Mouse (Mus musculus): ENCODE measurements around the gene Fam49a.
A peak's percentile ranks its signal among the peaks of the same experiment; 100 is the strongest.
"Not testable (repeated sequence)": the region's sequence is repeated elsewhere in the genome, so short reads cannot be mapped to it uniquely, and the experiment has no call there.

Gene Fam49a

DNA sequence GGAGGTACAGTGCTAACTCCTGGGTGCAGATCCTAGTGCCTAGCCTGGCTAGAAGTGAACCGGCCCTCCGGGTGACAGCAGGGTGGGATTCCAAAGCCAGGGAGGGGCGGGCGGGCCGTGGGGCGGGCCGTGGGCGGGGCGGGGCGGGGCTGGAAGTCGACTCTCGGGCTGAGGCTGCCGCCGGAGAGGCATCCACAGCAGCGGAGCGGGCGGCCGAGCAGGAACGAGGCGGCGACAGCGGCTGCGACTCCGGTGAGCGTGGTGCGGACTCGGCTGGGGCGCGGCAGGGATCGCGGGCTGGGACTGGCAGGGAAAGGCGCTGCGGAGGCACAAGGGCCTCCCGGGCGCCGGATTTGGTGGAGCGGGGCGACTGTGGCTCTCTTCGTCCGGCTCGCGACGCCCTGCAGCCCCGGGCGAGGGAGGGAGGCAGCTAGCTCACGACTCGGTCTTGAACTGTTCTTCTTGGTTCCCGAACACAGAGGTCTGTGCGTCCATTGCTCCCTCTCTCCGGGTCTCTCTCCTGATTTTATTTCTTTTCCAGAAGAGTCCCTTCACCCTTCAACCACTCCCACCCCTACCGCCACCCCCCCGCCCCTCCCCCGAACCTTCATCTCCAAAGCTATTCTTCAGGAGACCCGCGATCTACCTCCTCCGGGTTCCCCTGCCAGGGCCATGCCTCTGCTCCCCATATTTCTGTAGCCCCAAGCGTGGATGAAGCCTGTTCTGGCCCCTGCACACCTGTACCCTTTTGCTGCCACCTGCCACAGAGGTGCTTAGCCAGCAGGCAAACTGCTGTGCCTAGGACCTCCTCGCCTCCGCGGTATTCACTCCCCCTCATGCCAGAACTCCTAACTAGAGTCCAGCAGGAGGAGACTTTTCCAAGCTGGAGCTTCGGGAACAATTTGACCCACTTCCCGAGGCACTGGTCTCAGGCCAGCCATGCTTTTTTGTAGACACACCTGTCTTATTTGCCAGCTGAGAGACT, at the start of gene Fam49a:
Gene Fam49a, plus strand, starts transcription at position 153 of the 985 bp plus-strand sequence.
- peak; percentile 86 for DNase-seq (ENCODE audit: low read depth, low spot score)

DNA sequence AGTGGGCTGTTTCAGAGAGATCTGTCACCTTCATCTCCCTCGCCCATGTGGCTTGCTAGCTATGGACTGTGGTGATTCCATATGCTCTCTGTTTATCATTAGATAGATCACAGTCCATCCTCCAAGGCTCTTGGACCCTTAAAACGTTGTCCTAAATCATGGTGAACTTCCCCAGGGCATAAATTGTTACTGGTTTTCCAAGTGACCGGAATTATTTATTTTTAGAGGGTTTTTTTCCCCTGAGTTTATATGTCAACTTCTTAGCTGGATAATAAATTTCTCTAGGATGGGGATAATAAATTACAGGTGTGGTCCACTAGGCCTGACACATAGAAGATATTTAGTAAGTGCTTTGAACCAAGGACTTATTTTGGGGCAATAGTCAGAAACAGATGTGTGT, 48.4 kb upstream of the Fam49a start:
- DNase-seq (ENCODE audit: low read depth, low spot score), result no peak

DNA sequence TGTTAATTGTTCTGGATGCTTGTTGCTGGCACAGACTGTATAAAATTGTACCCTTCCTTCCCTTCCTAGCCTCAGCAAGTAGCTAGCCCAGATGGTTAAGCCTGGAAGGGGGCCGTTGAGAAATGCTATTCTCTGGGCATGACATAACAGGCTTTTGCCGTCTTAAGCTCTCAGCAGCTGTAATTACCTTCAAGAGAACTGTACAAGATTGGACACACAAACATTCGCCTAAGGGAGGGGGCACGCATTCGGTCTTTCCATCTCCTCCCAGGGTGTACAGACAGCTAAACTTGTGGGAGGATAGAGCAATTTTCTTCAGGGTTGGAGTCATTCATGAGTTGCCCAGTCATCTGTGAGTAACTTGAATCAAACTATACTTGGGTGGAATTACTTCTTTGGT, 43.0 kb upstream of the Fam49a start:
- DNase-seq (ENCODE audit: low read depth, low spot score), result no peak

GRCm38 (mm10) chr12:12220755-12221496, 41.0 kb upstream of the Fam49a start:
- no peak for DNase-seq (ENCODE audit: low read depth, low spot score)

- peak; percentile 56 for DNase-seq (ENCODE audit: low read depth, low spot score)
Observed at GRCm38 (mm10) chr12:12222585-12223290, 39.2 kb upstream of the Fam49a start.

- no peak for DNase-seq (ENCODE audit: low read depth, low spot score)
Observed at GRCm38 (mm10) chr12:12223336-12223735, 38.6 kb upstream of the Fam49a start.

DNA sequence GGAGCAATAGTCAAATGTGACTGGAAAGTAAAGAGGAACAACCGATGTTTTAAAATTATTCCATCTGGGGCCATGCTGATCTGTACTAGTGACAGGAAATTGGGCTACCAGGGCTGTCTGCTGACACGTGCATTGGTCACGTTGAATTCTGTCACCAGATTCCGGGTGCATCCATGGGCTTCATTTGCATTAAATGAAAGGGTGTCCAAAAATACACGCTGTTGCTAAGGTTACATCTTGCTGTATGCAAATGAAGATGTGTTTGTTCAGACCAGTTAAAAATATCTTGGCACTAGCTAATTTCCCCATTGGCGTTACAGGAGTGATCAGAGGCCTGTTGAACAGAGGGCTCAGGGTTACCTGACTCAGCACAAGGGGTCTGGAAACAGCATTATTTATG, 36.2 kb upstream of the Fam49a start:
- DNase-seq (ENCODE audit: low read depth, low spot score), result no peak

DNA sequence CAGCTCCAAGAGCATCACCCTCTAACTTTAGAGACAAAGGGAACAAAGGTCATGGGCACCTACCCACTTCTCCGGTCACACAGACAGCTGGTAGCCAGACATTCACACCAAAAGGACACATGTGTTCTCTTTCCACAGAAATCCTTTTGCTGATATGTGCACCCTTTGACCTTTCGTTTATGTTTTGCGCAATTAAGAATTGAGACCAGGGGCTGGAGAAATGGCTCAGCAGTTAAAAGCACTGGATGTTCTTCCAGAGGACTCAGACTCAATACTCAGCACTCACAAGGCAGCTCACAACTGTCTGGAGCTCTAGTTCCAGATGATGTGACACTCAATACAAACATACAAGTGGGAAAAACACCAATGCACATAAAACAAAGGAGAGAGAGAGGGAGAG, 34.3 kb upstream of the Fam49a start:
- DNase-seq (ENCODE audit: low read depth, low spot score), result no peak

DNA sequence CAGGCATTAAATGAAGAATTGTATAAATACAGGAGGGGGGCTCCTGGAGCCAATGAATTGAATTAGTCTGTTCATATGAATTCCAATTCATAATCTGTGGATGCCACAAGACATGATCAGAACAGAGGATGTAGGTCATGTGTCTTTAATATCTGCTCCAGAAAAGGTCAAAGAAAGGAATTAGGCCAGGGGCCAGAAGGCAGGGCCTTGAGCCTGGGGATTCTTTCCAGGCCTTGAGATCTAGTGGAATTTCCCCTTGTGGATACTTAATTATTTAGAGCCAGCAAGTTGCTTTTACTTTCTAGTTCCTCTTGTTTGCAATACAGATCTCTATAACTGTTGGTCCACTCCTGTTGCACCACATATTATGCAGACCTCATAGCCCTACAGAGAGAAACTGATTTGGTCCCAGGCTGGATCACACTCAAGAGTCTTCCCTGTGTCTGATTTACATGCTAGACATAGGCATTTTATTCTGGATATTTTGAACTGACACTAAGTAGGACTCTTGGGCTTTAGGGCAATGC, 31.8 kb upstream of the Fam49a start:
- no peak for DNase-seq (ENCODE audit: low read depth, low spot score)

DNA sequence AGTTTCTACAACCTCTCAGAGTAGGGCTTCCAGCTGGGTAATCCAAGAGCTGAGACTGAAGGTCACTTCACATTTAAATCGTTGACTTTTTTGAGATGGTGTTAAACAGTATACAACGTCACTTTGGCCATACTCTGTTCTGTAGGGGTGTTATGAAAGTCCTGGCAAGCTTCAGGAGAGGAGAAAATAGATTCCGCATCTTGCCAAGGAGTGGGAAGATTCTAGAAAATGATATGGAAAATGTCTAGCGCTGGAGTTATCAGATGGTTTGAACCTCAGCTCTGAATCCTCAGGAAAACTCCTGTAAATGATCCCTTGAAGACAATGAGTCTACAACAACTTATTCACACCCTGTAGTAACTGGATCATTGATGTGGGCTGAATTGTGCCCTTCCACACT, 29.8 kb upstream of the Fam49a start:
- DNase-seq (ENCODE audit: low read depth, low spot score), result no peak

DNA sequence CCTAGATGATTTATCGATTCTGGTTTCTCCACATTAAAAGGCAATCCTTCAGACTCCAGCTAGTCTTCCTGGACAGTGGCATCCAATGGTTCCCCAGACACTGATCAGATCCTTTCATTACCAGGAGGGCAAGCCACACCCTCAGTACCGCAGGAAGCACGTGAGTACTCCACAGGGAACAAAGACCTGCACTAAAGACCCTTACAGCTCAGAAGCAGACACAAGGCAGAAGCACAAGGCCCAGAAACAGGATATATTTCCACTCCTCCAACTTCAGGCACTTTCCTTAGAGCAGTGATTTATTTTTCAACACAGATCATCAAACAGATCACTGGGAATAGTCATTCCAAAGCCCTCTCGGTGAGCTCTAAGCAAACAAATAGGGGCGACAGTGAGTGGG, 25.0 kb upstream of the Fam49a start:
- peak; percentile 72 for DNase-seq (ENCODE audit: low read depth, low spot score)

DNA sequence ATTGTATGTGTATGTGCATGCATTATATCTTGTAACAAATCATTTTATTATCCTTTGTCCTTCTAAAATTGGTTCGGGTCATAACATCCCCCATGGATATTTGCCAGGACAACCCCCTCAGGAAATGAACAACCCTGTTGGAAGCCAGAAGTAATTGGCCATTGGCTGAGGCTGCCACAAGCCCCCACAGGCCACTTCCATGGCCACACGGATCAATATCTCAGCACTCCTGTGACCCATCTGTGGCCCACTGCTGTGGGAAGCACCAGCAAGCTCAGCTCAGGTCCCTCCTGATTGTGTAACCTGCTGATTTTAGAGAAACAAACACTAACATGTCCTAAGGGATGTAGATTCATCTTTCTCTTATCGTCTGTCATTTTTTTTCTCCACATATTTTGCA, 22.4 kb upstream of the Fam49a start:
- DNase-seq (ENCODE audit: low read depth, low spot score), result no peak

DNA sequence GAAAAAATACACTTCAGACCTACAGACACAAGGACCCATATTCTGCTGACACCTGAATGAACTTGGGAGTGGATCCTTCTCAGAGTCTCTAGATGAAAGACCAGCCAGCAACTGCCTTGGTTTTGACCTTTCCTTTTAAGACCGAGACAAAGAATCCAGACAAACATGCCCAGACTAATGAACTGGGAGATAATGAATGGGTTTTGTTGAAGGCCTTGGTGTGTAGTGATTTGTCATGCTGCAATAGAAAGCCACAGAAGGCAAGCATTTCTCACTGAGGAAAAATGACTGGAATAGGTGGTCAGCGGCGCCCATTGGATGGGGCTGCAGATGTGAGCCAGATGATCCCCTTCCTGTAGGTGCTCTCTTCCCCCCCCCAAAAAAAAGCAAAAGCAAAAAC, 18.8 kb upstream of the Fam49a start:
- peak; percentile 24 for DNase-seq (ENCODE audit: low read depth, low spot score)

GRCm38 (mm10) chr12:12247023-12247422, 14.9 kb upstream of the Fam49a start:
- not testable (repeated sequence) for DNase-seq (ENCODE audit: low read depth, low spot score)

DNA sequence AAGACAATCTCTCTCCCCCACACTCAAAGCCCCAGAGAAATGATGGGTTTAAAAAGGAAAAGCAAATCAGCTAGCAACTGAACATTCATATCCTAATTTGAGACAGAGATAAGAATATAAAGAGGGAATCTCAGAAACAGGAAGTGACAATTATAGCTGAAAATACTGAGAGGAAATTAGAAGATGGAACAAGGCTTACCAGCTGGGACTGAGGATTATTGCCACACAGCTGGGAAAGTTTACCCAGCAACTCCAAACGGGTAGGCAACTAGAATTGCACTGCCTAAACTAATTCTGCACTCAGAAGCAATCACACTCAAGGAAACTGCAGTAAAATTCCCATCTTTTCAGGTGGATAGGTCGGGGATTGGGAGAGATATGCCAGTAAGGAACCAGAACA, 12.4 kb upstream of the Fam49a start:
- DNase-seq (ENCODE audit: low read depth, low spot score), result no peak

DNA sequence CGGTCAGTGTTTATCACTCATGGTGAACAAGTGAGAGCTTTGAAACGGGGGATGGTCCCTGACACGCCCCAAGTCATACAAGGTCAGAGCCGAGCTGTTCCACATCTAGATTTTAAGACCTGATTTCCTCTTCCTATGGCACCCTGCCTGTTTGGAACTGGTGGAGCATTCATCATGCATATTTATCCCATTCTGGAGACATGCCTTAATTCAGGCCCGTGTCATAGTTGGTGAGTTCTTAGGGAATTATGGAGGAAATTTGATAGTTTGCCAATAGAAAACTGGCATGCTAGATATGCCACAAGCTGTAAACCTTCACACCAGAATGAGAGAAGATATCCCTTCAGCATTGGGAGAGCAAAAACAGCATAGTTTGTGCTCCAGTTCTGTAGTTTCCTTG, 8.4 kb upstream of the Fam49a start:
- no peak for DNase-seq (ENCODE audit: low read depth, low spot score)

DNA sequence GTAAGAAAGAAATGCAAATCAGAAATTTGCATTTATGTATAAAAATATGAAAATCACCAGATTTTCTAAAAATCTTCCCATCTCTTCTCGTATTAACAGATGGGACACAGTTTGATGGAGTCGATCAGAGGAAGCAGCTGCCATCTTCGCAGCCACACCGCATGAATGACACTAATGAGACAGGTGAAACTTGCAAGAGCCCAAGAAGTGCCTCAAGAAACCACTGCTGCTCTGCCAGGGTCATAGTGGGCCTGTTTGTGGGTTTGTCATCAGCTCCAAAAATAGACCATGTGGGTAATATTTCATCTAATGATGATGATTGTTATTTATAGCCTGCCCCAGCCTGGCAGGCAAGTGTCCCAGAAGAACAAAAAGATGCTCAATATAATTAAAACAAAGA, 7.8 kb upstream of the Fam49a start:
- no peak for DNase-seq (ENCODE audit: low read depth, low spot score)

- no peak for DNase-seq (ENCODE audit: low read depth, low spot score)
Observed at GRCm38 (mm10) chr12:12260979-12261960, 669 bp upstream of the Fam49a start.

DNA sequence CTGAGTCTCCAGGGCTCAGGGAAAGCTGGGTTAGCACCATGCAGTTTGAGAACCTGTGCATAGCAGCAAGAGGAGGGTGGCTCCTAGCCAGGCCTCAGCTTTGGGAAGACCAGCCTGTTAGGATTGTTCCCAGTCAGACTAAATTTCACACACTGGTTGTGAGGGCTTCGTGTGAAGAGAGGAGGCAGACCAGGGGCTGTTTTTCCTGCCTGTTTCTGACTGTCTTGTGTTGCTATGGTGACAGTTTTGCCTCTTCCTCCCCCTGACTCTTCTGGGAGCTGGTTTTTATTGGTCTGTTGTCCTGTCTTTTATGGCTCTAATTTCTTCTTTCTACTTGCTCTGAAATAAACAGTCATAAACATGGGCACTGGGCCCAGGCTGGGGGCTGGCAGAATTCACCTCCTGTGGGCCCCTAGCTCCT, 1.4 kb downstream of the Fam49a start:
- DNase-seq (ENCODE audit: low read depth, low spot score), result no peak

DNA sequence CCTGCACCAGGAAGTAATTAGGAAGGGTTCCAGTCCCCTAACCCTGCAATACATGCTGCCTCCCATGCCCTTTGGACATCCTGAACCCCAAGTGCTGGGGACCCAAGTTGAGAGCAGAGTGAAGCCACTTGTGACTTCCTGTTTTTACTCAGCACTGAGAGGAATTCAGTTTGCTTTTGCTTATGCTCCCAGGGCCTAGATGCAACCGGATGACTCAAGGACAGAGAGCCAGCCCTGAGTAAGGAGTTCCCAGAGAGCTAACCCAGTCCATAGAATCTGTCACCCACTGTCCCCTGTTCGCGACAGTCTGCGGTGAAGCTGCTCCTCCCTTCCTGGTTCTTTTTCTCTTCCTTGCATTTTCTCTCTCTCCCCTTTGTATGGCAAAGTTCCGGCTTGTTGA, 2.2 kb downstream of the Fam49a start:
- DNase-seq (ENCODE audit: low read depth, low spot score), result no peak

GRCm38 (mm10) chr12:12266552-12266951, 4.6 kb downstream of the Fam49a start:
- no peak for DNase-seq (ENCODE audit: low read depth, low spot score)

Measured in ZHBTc4 (cell line).